Mouse (Mus musculus): ENCODE measurements around the gene Olfr470. TPM values are rescaled to one million over a fixed set of nuclear protein-coding genes. Genes with fewer than 3 reads are reported as not detected.
"Not testable (repeated sequence)": the region's sequence is repeated elsewhere in the genome, so short reads cannot be mapped to it uniquely, and the experiment has no call there.

Gene Olfr470
- not detected in 2 replicates for polyA plus RNA-seq (2014; fragmentation: Nextera tagmentation; extraction: Ambion mirVana)

GRCm38 (mm10) chr7:107847390-107847789 lies at the start of gene Olfr470:
Olfr470 (minus strand) TSS chr7:107847490.
- H3K4me1 ChIP-seq (replicated peaks; ENCODE audit: control insufficient read depth, insufficient read depth, low read length); DNase-seq (ENCODE audit: low spot score); H3K4me2 ChIP-seq (ENCODE audit: low read depth, low read length, severe bottlenecking); H3K4me3 ChIP-seq (ENCODE audit: low read depth, low read length); H3K9me3 ChIP-seq (ENCODE audit: control insufficient read depth, low read length); H3K27me3 ChIP-seq (ENCODE audit: control insufficient read depth, insufficient read depth, low read length); ATAC-seq (replicated peaks; ENCODE audit: low FRiP score); H3K27ac ChIP-seq (ENCODE audit: low read depth, low read length); H3K9ac ChIP-seq (ENCODE audit: low read length); H3K36me3 ChIP-seq (ENCODE audit: control insufficient read depth, insufficient read depth, low read length): not testable (repeated sequence)
- 78% methylated on average over 1 of the region's 1 CpGs for WGBS

GRCm38 (mm10) chr7:107841719-107842118 lies 5.6 kb downstream of the Olfr470 start:
- Histone ChIP-seq H3K4me1 (replicated peaks; ENCODE audit: control insufficient read depth, insufficient read depth, low read length) (no peaks in the 10 kb centered on the region), H3K36me3 (ENCODE audit: control insufficient read depth, insufficient read depth, low read length) (no peaks in the 10 kb centered on the region), H3K4me3 (ENCODE audit: low read depth, low read length) (no peak overlapping the region), H3K9ac (ENCODE audit: low read length) (no peak overlapping the region), H3K4me2 (ENCODE audit: low read depth, low read length, severe bottlenecking) (no peak overlapping the region), H3K9me3 (ENCODE audit: control insufficient read depth, low read length) (no peaks in the 10 kb centered on the region), H3K27ac (ENCODE audit: low read depth, low read length) (no peak overlapping the region), H3K27me3 (ENCODE audit: control insufficient read depth, insufficient read depth, low read length) (no peaks in the 10 kb centered on the region)
- ATAC-seq (replicated peaks; ENCODE audit: low FRiP score) (no peak), DNase-seq (ENCODE audit: low spot score) (no peak)
- 74% methylated on average over 1 of the region's 1 CpGs for WGBS

- not testable (repeated sequence) for DNase-seq (ENCODE audit: low spot score); H3K9ac ChIP-seq (ENCODE audit: low read length); H3K27ac ChIP-seq (ENCODE audit: low read depth, low read length); H3K4me3 ChIP-seq (ENCODE audit: low read depth, low read length); H3K4me2 ChIP-seq (ENCODE audit: low read depth, low read length, severe bottlenecking); H3K9me3 ChIP-seq (ENCODE audit: control insufficient read depth, low read length); H3K4me1 ChIP-seq (replicated peaks; ENCODE audit: control insufficient read depth, insufficient read depth, low read length); H3K27me3 ChIP-seq (ENCODE audit: control insufficient read depth, insufficient read depth, low read length); ATAC-seq (replicated peaks; ENCODE audit: low FRiP score); H3K36me3 ChIP-seq (ENCODE audit: control insufficient read depth, insufficient read depth, low read length)
Measured at GRCm38 (mm10) chr7:107825441-107825840, 21.8 kb downstream of the Olfr470 start, which contains the start of gene Olfr469. Olfr469 (minus strand) TSS chr7:107825541.

GRCm38 (mm10) chr7:107823867-107824266 lies 23.4 kb downstream of the Olfr470 start:
- not testable (repeated sequence) for H3K4me1 ChIP-seq (replicated peaks; ENCODE audit: control insufficient read depth, insufficient read depth, low read length)

GRCm38 (mm10) chr7:107819442-107819841 lies 27.8 kb downstream of the Olfr470 start:
- H3K36me3 ChIP-seq (ENCODE audit: control insufficient read depth, insufficient read depth, low read length): no peaks in the 10 kb centered on the region
- H3K4me2 ChIP-seq (ENCODE audit: low read depth, low read length, severe bottlenecking): no peak overlapping the region
- H3K9ac ChIP-seq (ENCODE audit: low read length): no peak overlapping the region
- no peak for DNase-seq (ENCODE audit: low spot score)
- H3K9me3 ChIP-seq (ENCODE audit: control insufficient read depth, low read length): no peaks in the 10 kb centered on the region
- no peak overlapping the region for H3K27ac ChIP-seq (ENCODE audit: low read depth, low read length)
- no peaks in the 10 kb centered on the region for H3K27me3 ChIP-seq (ENCODE audit: control insufficient read depth, insufficient read depth, low read length)
- no peak for ATAC-seq (replicated peaks; ENCODE audit: low FRiP score)
- no peak overlapping the region for H3K4me3 ChIP-seq (ENCODE audit: low read depth, low read length)
- H3K4me1 ChIP-seq (replicated peaks; ENCODE audit: control insufficient read depth, insufficient read depth, low read length): no peaks in the 10 kb centered on the region

More at GRCm38 (mm10) chr7:107823867-107824266, 23.4 kb downstream of the Olfr470 start:
- not testable (repeated sequence) for H3K27me3 ChIP-seq (ENCODE audit: control insufficient read depth, insufficient read depth, low read length); H3K4me3 ChIP-seq (ENCODE audit: low read depth, low read length); H3K36me3 ChIP-seq (ENCODE audit: control insufficient read depth, insufficient read depth, low read length); H3K27ac ChIP-seq (ENCODE audit: low read depth, low read length); ATAC-seq (replicated peaks; ENCODE audit: low FRiP score); H3K4me2 ChIP-seq (ENCODE audit: low read depth, low read length, severe bottlenecking); H3K9ac ChIP-seq (ENCODE audit: low read length); H3K9me3 ChIP-seq (ENCODE audit: control insufficient read depth, low read length); DNase-seq (ENCODE audit: low spot score)
- WGBS: 60% methylated on average over 2 of the region's 2 CpGs

- no peaks in the 10 kb centered on the region for H3K4me1 ChIP-seq (replicated peaks; ENCODE audit: control insufficient read depth, insufficient read depth, low read length)
- H3K27me3 ChIP-seq (ENCODE audit: control insufficient read depth, insufficient read depth, low read length): no peaks in the 10 kb centered on the region
- H3K9ac ChIP-seq (ENCODE audit: low read length): no peak within 1 kb of the TSS
- no peak for DNase-seq (ENCODE audit: low spot score)
- no peak within 1 kb of the TSS for H3K27ac ChIP-seq (ENCODE audit: low read depth, low read length)
- no peak within 1 kb of the TSS for H3K4me3 ChIP-seq (ENCODE audit: low read depth, low read length)
- H3K36me3 ChIP-seq (ENCODE audit: control insufficient read depth, insufficient read depth, low read length): no peaks in the 10 kb centered on the region
- no peak for ATAC-seq (replicated peaks; ENCODE audit: low FRiP score)
- H3K9me3 ChIP-seq (ENCODE audit: control insufficient read depth, low read length): no peaks in the 10 kb centered on the region
- H3K4me2 ChIP-seq (ENCODE audit: low read depth, low read length, severe bottlenecking): no peak within 1 kb of the TSS
Measured at GRCm38 (mm10) chr7:107811963-107812362, 35.3 kb downstream of the Olfr470 start, which contains the start of gene Olfr467. Olfr467 (plus strand) TSS chr7:107812263.

GRCm38 (mm10) chr7:107802138-107802537 lies 45.2 kb downstream of the Olfr470 start:
- H3K9me3 ChIP-seq (ENCODE audit: control insufficient read depth, low read length): no peaks in the 10 kb centered on the region
- DNase-seq (ENCODE audit: low spot score) (no peak), ATAC-seq (replicated peaks; ENCODE audit: low FRiP score) (no peak)
- no peak overlapping the region for H3K27ac ChIP-seq (ENCODE audit: low read depth, low read length)
- 80% methylated on average over 3 of the region's 3 CpGs for WGBS
- H3K9ac ChIP-seq (ENCODE audit: low read length): no peak overlapping the region
- H3K27me3 ChIP-seq (ENCODE audit: control insufficient read depth, insufficient read depth, low read length): no peaks in the 10 kb centered on the region
- no peak overlapping the region for H3K4me2 ChIP-seq (ENCODE audit: low read depth, low read length, severe bottlenecking)
- no peaks in the 10 kb centered on the region for H3K4me1 ChIP-seq (replicated peaks; ENCODE audit: control insufficient read depth, insufficient read depth, low read length)
- H3K4me3 ChIP-seq (ENCODE audit: low read depth, low read length): no peak overlapping the region
- no peaks in the 10 kb centered on the region for H3K36me3 ChIP-seq (ENCODE audit: control insufficient read depth, insufficient read depth, low read length)

GRCm38 (mm10) chr7:107801108-107801507 lies 46.2 kb downstream of the Olfr470 start, which contains the start of gene Ovch2:
Ovch2 (minus strand) TSS chr7:107801208.
- WGBS: 93% methylated on average over 2 of the region's 2 CpGs
- no peak within 1 kb of the TSS for H3K4me3 ChIP-seq (ENCODE audit: low read depth, low read length)
- H3K27ac ChIP-seq (ENCODE audit: low read depth, low read length): no peak within 1 kb of the TSS
- DNase-seq (ENCODE audit: low spot score) (no peak), ATAC-seq (replicated peaks; ENCODE audit: low FRiP score) (no peak)
- no peaks in the 10 kb centered on the region for H3K9me3 ChIP-seq (ENCODE audit: control insufficient read depth, low read length)
- H3K4me2 ChIP-seq (ENCODE audit: low read depth, low read length, severe bottlenecking): no peak within 1 kb of the TSS
- no peaks in the 10 kb centered on the region for H3K27me3 ChIP-seq (ENCODE audit: control insufficient read depth, insufficient read depth, low read length)
- no peaks in the 10 kb centered on the region for H3K4me1 ChIP-seq (replicated peaks; ENCODE audit: control insufficient read depth, insufficient read depth, low read length)
- H3K9ac ChIP-seq (ENCODE audit: low read length): no peak within 1 kb of the TSS
- H3K36me3 ChIP-seq (ENCODE audit: control insufficient read depth, insufficient read depth, low read length): no peaks in the 10 kb centered on the region

- H3K4me2 ChIP-seq (ENCODE audit: low read depth, low read length, severe bottlenecking): no peak overlapping the region
- H3K27ac ChIP-seq (ENCODE audit: low read depth, low read length): no peak overlapping the region
- DNase-seq (ENCODE audit: low spot score) (no peak), ATAC-seq (replicated peaks; ENCODE audit: low FRiP score) (no peak)
- H3K27me3 ChIP-seq (ENCODE audit: control insufficient read depth, insufficient read depth, low read length): no peaks in the 10 kb centered on the region
- H3K9ac ChIP-seq (ENCODE audit: low read length): no peak overlapping the region
- H3K4me3 ChIP-seq (ENCODE audit: low read depth, low read length): no peak overlapping the region
- no peaks in the 10 kb centered on the region for H3K4me1 ChIP-seq (replicated peaks; ENCODE audit: control insufficient read depth, insufficient read depth, low read length)
- H3K36me3 ChIP-seq (ENCODE audit: control insufficient read depth, insufficient read depth, low read length): no peaks in the 10 kb centered on the region
- no peaks in the 10 kb centered on the region for H3K9me3 ChIP-seq (ENCODE audit: control insufficient read depth, low read length)
- WGBS: 90% methylated on average over 2 of the region's 2 CpGs
Measured at GRCm38 (mm10) chr7:107796500-107796899, 50.8 kb downstream of the Olfr470 start.

All from forebrain, embryonic 11.5 days (tissue).